Mouse (Mus musculus) G1E-ER4 (cell line): ENCODE results near the gene Birc5. TPM values are rescaled to one million over a fixed set of nuclear protein-coding genes. Genes with fewer than 3 reads are reported as not detected.

Source experiments
- GATA1 ChIP-seq: IDR thresholded peaks from one replicate; pipeline ENCODE4 v1.8.0; 2012; ENCODE audit warnings: low read length, inconsistent platforms
- polyA plus RNA-seq: library from polyadenylated mRNA; stranded (reverse); fragments of >175 nt; gene quantifications from 2 replicates; pipeline ENCODE4 v1.2.3, GENCODE M21; 2012

Gene Birc5
- 113 and 159 TPM in 2 replicates for polyA plus RNA-seq

DNA sequence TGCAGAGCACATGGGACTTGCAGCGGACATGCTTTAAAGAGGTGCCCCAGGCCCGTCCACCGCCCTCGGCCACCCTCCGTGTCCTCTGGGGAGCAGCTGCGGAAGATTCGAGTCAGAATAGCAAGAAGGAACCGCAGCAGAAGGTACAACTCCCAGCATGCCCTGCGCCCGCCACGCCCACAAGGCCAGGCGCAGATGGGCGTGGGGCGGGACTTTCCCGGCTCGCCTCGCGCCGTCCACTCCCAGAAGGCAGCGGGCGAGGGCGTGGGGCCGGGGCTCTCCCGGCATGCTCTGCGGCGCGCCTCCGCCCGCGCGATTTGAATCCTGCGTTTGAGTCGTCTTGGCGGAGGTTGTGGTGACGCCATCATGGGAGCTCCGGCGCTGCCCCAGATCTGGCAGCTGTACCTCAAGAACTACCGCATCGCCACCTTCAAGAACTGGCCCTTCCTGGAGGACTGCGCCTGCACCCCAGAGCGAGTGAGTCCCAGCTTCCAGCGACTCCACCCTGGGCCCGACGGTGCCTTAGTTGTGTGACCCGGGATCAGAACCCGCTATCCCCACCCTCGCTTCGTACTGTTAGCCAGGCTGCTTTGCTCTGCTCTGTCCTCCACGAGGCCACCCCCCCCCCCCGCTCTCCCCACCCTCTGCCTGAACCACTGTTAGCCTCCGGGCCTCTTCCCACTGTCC lies at the start of gene Birc5:
TSS of gene Birc5 (plus strand) at position 267 of the 687 bp plus-strand sequence.
- TF ChIP-seq GATA1, result no peak

DNA sequence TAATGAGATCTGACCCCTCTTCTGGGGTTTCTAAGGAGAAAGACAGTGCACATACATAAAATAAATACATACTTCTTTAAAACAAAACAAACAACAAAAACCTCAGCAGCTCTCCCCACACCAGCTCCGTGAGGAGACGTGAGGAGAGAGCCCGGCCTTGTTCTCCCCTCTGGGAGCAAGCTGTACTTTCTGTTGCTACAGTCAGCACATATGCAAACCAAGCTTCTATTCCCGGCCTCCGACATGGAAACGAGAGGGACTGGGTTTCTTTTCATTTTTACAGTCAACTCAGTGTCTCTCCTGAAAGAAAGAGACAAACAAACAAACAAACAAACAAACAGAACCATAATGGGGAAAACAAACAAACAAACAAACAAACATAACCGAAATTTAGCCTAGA lies 49.0 kb upstream of the Birc5 start:
- TF ChIP-seq GATA1, result no peak

DNA sequence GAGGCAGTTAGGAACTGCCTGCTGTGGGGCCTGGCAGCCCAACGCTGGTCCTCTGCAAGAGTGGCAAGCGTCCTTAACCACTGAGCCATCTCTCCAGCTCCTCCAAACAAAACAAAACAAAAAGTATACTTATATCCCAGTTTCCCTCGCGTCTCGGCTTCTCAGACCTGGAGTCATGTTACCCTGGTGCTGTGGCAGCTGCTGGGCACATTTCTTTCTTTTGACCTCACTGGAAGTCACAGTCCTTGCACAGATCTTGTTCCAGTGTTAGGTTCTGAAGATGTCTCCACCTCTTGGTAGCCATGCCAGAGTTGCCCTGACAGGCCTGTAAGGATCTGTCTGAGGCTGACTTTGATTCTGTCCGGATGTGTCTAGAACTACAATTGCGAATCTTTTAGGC lies 47.4 kb upstream of the Birc5 start:
- TF ChIP-seq GATA1, result no peak

DNA sequence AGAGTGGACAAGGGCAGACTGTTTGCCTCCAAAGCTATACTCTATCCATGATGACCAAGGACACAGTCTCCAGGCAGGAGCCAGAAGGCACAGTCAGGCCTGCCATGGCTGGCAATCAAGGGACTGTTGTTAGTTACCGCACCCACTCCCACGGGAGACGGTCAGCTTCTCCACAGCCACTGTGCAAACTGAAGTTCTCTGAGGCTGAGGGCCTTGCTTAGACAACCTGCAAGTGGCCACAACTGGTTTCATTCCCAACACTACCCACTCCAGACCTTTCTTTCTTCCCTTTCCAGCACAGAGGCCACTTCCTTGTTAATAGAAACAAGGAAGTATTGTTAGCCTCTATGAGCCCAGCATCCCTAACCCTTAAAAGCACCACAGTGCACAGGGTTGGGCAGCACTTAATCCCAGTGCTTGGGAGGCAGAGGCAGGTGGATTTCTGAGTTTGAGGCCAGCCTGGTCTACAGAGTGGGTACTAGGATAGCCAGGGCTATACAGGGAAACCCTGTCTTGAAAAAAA lies 45.8 kb upstream of the Birc5 start:
- TF ChIP-seq GATA1, result no peak

DNA sequence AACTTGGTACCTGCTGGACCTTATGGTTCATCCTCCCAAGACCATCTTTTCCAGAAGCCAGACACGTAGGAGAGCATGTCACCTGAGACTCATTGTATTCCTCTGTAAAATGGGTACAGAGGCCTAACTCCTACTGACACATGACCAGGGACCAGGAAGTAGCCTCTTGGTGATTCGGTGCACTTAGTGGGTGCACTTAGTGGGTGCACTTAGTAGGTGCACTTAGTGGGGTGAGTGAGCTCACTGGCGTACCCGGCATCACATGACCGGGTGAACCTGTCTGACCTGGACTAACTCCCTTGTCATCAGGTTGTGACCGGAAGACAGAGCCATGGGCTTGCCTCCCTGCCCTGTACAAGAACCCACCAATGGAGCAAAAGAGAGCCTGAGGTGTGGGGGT lies 42.3 kb upstream of the Birc5 start:
- no peak for TF ChIP-seq GATA1

DNA sequence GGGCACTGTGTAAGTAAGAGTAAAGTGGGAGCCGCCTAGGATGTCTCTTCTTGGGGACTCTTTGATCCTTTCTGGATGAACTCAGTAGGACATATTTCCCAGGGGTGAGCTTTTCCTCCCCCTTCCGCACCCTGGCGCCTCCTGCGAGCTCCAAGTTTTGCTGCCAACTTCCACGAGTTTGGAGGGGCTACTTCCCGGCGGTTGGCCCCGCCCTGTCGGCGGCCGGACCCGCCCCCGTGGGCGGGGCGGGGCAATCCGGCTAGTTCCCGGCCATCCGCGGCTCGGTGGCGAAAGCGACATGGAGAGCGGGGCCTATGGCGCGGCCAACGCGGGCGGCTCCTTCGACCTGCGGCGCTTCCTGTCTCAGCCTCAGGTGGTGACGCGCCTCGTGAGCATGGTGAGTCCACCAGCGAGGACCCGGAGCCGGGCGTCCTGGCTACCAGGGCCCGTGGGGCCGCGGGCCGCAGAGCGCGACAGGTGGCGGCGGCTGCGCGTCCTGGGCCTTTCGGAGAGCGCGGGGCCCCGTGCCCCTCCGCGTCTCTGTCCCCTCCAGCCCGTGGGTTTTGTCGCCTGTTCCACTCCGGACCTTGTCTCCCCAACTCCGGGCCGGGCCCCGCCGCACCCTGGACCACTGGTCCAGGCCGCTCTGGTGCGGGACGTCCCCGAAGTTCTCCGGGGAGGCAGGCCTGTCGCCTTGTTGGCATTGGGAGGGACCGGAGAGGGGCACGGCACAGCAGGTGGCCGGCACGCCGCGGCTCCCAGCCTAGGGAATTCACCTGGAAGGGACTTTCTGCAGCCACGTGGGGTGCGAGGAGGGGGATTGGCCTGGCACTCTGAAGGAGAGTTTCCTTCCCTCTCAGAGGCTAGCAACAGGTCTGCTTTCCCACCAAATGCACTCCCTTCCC lies 39.4 kb upstream of the Birc5 start, which contains the start of the genes Gm20708 and Syngr2:
TSS of gene Gm20708 (plus strand) at position 262 of the 905 bp plus-strand sequence.
TSS of gene Syngr2 (plus strand) at position 262 of the 905 bp plus-strand sequence.
- no peak for TF ChIP-seq GATA1

DNA sequence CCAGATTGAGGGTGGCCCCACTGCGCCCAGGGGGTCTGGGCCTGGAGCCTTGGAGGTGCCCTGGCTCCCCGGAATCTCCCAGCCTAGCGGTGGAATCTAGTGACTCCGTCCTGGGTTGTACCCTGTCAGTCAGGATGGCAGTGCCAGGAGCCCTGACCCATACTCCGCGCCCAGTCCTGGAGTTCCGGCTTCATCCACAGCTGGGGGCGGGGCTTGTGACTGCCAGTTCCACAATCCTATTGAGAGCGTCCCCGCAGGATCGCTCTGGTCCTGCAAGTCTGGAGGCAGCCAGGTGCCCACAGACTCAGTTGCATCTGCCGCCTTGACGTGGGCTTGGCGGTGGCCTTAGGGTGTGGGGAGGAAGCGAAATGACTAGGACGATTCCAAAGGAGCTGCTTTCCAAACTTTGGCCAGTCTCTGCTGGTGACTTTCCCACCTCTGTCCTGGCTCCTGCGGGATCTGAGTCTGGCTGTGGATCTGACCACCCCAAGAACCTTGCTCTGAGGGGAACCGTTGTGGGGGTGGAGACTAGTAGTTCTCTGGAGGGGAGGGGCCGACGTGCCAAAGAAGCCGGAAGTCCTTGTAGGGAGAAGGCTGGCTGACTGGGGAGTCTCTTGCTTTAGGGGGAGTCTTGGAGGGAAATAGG lies 38.5 kb upstream of the Birc5 start:
- TF ChIP-seq GATA1, result no peak

DNA sequence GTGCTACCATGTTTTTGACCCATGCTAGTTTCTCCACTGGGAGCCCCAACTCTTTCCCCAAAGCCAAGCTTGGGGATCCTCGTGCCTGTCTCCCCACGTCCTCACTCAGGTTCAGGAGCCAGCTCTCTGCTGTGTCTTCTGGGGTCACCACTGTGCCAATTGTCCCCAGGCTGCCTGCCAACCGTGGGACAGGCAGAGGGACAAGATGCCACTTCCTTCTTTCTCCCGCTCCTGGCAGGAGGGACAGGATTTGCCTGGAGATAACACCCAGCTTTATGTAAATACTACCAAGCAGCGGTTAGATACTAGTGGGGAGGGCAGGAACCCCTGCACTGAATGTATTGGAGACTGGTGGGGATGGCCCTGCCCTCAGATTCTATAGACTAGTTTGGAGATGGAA lies 35.2 kb upstream of the Birc5 start:
- no peak for TF ChIP-seq GATA1

DNA sequence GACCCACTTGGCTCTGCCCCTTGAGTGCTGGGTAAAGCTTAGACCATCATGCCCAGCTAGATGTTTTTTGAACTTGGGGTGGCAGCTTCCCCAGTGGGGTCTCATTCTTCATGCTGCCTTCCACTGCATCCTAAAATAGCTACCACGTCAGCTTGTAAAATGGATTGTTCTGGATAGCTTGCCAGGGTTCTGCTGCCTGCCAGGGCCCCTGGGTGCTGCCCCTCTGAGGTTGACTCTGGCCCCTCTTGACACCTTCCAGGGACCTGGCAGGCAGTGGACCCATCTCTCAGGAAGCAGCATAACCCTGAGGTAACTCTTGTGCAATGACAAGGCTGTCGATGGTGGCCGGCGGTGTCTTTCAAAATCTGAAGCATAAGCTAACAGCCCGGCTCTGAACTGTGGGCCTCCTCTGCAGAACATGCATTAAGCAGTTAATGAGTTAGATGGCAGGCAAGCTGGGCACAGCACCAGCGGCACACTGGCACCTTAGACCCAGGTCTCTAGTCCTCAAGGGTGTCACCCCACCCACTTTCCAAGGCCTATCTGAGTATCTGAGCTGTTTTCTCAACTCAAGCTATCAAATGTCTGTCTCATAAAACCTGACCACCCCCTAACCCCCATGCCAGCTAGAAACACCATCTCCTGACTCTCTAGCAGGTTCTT lies 34.2 kb upstream of the Birc5 start:
- TF ChIP-seq GATA1, result no peak

DNA sequence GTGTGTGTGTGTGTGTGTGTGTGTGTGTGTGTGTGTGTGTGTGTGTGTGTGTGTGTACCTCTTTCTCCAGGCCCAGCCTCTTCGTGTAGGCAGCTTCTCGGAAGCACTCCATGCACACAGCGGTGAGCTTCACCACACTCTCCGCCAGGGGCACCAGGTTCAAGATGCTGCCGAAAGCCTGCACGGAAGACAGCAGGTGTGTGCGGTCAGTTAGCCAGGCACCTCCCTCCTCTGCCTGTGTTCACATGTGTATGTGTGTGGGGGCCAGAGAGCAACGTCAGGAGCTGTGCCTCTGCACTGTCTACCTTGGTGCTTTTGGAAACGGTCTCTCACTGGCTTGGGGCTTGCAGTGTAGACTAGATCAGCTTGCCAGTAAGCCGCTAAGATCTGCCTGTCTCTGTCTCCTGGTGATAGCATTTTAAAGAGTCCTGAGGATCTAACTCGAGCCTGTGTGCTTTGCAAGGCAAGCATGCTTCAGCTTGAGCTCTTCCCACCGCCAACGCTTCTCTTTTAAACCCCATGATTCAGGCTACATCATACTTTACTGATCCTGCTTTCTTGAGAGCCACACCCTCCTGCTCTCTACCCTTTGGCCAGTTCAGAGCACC lies 32.6 kb upstream of the Birc5 start:
- no peak for TF ChIP-seq GATA1

DNA sequence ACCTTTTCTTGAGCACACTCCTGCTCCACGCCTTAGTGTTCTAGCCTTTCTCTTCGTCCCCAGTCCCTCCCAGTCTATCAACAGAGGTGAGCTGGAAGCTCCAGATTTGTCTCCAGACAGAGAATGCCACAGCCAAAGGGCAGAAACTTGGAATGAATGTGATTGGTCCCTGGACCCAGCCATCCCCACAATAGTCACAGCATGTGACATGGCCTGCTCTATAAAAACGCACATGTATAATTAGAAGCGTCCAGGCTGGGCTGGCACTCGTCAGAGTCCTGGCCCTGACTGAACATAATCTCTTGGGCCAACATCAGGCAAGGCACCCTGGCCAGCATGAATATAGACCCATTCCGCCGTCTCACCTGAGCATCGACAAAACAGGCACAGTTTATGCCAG lies 30.0 kb upstream of the Birc5 start:
- no peak for TF ChIP-seq GATA1

DNA sequence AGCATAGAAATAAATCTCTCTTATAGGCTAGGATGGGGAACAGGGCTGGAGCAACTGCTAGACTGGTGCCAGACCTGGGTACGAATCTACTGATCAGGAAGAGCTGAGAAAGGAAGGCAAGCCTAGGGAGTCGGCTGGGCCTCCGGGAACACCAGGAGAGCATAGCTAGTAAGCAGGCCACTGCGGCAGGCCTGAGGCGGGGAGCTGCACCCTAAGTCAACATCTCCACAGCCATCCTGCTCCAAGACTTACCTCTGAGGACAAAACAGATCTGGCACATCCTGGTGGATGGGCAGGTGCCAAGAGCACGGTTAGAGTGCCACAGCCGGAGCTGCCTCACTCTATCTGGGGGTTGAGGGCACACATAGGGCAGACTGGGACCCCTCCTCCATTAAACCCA lies 28.9 kb upstream of the Birc5 start:
- TF ChIP-seq GATA1, result no peak

DNA sequence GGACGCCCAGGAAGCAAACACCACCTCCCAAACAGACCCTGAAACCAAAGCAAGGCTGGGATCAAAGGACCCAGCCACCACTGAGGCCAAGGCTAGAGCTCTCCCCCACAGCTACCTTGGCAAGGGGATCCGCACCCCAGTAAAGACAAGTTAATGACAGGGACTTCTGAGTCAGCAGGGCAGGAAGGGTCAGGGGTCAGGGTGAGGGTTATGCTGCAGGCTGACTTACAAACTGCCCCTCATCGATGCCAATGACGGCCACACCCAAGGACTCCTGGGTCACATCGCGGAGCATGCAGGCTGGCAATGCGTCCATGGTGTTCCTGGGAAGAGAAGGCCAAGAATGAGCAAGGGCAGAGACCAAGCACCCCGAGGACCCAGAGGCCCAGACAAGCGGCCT lies 27.2 kb upstream of the Birc5 start:
- TF ChIP-seq GATA1, result no peak

DNA sequence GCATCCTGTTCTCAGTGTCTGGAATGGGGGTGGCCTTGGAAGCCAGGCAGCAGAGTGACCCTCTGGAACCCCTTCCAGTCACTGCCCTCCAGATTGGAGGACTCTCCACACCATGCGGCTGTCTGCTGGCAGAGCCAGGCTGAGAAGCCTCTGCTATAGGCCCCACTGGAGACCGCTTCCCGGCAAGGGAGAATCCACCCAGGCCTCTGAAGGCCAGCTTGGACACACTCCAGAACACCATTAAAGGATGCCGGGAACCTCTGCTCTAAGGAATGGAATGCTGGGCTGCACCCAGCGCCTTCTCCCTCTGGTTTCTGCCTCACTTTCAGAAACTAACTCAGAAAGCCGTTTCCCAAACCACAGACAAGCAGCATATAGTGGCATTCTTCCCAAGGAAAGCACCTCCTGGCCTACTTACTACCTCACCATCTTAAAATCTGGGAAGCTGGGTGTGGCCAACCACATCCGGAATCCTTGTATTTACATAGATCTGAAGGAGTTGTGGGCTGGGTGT lies 26.3 kb upstream of the Birc5 start:
- TF ChIP-seq GATA1, result no peak

DNA sequence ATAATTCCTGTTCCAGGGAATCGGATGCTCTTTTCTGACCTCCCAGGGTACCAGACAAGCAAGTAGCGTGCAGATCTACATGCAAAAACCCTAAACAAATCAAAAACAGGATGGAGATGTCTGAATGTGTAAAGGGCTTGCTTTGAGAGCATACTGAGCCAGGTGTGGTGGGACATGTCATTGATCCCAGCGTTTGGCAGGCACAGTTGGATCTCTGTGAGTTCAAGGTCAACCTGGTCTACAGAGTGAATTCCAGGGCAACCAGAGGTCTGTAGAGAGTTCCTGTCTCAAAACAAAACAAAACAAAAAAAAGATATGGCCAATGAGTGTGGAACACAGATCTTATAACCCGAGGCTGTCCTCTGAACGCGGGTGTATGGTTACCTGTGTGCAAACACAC lies 25.6 kb upstream of the Birc5 start:
- no peak for TF ChIP-seq GATA1
